Mouse (Mus musculus): ENCODE measurements around the gene Ttll11.

Gene Ttll11

DNA sequence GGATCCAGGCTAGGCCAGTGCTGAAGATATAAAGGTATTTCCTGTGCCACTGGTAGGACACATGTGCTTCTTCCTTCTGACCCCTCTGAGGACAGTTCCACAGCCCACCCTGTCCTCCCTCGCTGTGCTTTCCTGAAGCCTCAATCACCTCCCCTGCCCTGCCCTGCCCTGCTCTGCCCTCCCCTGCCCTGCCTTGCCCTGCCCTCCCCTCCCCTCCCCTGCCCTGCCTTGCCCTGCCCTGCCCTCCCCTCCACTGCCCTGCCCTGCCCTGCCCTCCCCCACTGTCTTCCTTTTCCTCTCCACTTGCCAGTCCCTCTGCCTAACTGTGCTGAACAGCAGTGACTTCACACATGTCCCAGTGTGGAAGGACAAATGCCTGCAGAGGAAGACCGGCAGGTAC is 160.8 kb downstream of the Ttll11 start:
- no peak for DNase-seq

DNA sequence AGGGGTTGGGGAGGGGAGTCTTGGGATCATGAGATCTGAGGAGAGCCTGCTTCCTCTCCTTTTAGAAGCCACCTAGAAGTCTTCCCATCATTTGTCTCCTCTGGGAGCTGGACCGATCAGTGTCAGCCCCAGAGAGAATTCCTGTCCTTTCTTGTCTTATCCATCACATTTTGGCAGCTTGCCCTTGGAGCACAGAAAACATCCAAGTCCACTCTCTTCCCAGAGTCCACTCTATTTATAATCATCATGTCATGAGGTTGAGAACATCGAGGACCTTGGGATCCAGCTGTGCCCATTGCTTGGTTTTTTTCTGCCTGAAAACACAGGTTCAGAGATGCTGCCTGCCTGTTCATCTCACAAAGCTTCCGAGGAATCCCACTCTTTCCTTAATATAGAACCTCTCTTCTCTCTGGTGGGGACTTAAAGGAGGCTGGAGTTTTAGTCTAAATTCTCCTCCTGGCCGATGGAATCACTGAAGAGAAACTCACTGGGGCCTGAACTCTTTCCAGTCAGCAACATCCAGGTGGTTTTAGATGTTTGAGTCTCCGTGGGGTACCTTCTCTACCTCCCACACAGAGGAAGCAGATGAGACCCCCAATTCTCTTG is 163.6 kb downstream of the Ttll11 start:
- peak; percentile 39 to 44 for DNase-seq

GRCm38 (mm10) chr2:35812561-35812933 is 167.2 kb downstream of the Ttll11 start:
- no peak for DNase-seq

GRCm38 (mm10) chr2:35811801-35812560 is 167.7 kb downstream of the Ttll11 start:
- peak; percentile 6 to 17 for DNase-seq

DNA sequence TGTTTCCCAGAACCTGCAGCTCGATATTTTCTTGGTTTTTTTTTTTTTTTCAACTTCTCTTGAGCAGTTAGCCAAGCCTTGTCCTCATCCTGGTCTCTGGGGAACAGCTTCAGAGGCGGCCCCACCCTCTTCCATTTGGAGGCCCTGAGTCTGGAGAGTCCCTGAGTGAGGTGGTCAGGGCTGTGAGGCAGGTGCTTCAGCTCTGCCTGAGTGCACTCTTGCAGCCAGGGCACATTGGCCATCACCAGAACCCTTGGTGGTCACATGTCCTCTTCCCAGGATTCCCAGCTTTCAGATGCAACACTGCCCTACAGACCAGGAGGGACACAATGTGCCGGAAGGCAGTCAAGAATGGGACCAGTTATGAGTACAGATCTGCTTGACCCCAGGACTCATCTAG is 169.7 kb downstream of the Ttll11 start:
- no peak for DNase-seq

DNA sequence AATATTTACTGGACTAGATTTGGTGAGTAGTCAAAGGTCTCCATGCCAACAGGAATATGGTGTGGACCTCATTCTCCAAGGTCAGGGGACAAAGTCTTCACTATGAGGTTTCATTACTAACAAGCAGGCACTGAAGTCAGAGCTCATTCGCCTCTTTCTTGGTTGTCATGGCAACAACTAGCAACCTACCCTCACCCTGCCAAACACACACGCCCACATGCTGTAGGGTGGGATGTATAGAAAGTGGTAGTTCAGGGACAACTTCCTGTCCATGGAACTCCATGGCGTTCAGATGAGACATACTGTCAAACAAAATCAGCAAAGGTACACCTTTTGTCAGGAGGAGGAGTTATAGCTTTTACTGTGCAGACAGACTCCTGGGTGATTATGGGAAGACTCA is 170.6 kb downstream of the Ttll11 start:
- no peak for DNase-seq

DNA sequence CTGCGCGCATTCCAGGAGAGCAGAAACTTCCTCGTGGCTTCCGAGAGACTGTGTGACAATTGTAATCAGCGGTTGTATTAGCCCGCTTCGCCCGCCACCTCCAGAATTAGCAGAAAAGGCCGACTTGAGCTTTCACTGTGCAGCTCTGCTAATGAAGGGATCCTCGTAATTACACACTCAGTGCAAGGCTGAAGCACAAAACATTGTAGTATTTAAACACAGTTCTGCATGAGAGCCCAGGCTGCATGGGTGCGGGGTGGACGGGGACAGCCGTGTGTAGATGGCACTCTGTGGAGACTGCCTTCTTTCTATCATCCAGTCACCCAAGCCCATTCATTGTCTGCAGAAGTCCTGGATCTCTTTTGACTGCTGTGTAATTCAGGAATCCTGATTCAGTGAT is 173.8 kb downstream of the Ttll11 start:
- no peak for DNase-seq

DNA sequence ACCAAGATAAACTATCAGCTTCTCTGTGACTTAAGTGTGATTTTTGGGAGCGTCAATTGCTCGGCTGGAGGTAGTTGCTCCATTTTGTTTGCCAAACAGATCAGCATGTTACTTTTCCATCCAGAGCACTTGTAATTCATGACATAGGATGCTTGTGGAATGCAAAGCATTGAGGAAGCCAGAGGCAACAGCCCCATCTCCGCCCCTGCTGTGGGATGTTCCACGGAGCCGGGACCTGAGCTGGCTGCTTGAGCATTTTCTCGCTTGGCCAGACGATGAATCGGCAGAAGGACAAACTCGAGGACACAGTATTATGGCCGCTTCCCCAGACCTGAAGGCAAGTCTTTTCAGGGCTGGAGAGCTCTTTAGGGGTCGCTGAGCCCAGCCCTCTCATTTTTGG is 176.6 kb downstream of the Ttll11 start:
- DNase-seq = no peak

GRCm38 (mm10) chr2:35801759-35802158 is 178.0 kb downstream of the Ttll11 start:
- DNase-seq = no peak

DNA sequence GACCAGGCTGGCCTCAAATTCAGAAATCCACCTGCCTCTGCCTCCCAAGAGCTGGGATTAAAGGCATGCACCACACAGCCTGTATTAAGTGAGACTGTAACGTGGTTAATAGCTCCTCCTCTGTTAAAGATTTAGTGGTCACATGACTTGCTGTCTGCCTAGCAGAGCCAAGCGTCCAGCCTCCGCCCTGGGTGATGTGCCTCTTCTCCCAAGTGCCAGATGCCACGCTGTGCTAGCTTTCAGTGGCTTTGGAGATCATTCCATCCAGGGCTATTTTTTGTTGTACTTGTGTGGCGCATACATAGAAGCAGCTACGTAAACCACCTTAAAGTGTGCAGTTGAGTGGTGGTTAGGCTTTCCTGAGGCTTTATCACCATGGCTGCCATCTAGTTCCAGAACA is 180.6 kb downstream of the Ttll11 start:
- DNase-seq = no peak

GRCm38 (mm10) chr2:35797998-35798397 is 181.7 kb downstream of the Ttll11 start:
- DNase-seq = no peak

GRCm38 (mm10) chr2:35789362-35790326 is 190.1 kb downstream of the Ttll11 start:
- no peak for DNase-seq

DNA sequence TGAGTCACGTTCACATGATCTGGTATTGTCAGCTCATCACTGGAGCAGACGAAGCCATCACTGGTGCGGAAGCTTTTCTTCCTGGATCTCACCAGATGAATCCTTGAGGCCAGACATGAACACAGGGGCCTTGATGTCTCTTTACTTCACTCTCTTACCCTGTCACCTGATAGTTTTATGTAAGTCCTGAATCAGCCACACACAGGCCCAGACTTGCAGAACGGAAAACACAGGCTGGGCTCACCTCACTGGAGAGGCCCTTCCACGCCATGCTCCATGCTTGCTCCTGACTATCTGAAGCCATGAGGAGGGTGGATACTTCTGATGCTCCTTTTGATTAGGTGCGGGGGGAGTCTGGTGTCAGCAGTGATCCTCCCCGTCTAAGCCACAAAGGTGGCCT is 193.8 kb downstream of the Ttll11 start:
- DNase-seq = no peak

GRCm38 (mm10) chr2:35783368-35783767 is 196.3 kb downstream of the Ttll11 start:
- no peak for DNase-seq

DNA sequence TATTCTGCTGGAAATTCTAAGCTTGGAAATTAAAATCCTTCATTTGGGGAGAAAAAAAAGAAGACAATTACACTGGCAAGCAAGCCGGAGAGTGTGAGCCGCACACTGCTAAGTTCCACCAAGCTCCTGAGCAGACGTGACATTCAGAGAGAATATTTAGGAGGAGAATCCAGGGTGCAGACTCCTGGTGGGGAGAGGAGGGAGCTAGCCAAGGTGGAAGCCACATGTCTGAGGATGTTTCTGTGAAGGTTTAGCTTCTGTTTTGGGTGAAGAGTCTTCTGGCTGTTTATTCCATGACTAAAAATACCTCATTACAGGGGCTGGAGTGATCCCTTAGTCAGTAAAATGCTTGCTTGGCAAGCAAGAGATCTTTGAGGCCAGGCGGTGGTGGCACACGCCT is 200.4 kb downstream of the Ttll11 start:
- DNase-seq = no peak

- DNase-seq = no peak
Observed at GRCm38 (mm10) chr2:35776935-35777334, 202.8 kb downstream of the Ttll11 start.

GRCm38 (mm10) chr2:35775651-35776055 is 204.1 kb downstream of the Ttll11 start:
- DNase-seq = no peak

DNA sequence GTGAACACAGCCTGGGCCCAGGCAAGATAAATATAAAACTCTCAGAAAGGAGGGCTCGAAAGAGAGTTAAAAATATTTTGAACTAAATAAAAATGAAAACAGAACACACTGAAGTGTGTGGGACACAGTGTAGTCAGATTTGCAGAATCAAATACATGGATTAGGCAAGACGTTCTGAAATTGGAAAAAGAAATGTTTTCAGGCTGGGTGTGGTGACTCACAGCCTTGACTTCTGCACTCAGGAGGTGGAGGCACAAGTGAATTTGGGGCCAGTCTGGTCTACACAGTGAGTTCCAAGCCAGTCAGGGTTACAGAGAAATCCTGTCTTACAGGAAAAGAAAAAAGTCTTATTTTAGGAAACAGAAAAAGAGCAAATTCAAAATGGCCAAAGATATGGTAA is 209.2 kb downstream of the Ttll11 start:
- DNase-seq = no peak

GRCm38 (mm10) chr2:35769398-35769797 is 210.3 kb downstream of the Ttll11 start:
- DNase-seq = no peak

DNA sequence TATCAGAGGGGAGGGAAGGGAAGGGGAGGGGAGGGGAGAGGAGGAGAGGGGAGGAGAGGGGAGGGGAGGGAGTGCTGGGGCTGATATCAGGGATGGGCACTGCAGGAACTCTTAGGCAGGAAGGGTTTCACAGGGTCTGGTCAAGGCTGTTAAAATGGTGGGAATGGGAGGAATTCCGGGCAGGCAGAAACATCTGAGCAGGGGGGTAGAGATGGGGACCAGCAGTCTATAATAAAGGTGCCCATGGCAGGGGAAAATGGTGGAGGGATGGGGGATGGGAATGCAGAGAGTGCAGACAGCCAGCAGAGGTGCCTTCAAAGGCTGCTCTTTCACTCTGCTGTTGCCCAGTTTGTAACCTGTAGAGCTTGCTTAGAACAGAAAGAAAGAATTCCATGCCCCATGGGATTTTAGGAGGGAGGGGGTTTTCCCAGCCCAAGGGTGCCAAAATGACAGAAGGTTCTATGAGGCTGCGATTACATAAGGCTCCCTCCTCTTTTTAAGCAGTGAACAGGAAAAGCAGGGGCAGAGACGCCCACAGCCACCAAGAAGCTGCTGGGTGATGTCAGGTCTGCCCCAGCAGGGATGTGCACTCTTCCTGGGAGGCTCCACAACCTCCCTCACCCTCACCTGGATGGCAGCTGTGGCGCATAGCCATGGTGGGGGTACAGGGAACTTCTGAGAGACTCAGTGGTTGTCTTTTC is 211.0 kb downstream of the Ttll11 start:
- DNase-seq = no peak

- peak; percentile 36 to 45 for DNase-seq
Observed at GRCm38 (mm10) chr2:35767834-35768537, 211.7 kb downstream of the Ttll11 start.

- no peak for DNase-seq
Observed at GRCm38 (mm10) chr2:35764328-35764727, 215.4 kb downstream of the Ttll11 start.
